Mouse (Mus musculus): Measurements from ENCODE around the gene Gsta1.
"Not testable (repeated sequence)": the region's sequence is repeated elsewhere in the genome, so short reads cannot be mapped to it uniquely, and the experiment has no call there.

Gene Gsta1

DNA sequence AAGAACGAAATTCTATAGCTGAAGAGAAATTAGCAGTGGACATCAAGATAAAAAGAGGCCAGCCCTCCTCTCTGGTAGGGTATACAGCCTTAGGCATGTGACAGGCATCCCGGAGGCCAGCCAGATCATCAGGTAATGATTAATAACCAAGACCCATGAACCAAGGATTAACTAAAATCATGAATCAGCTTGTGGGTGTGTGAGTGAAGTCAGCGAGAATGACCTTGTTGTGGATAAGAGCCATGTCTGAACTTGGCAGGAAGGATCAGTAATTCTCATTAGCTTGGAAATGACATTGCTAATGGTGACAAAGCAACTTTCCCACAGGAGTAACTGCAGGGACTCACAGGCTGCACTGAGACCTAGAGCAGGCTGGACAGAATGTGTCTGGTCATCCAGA is 798 bp upstream of the Gsta1 start:
- DNase-seq (ENCODE audit: extremely low read depth, low read depth, low spot score): not testable (repeated sequence)

GRCm38 (mm10) chr9:78233121-78233695 is 2.8 kb downstream of the Gsta1 start:
- DNase-seq (ENCODE audit: extremely low read depth, low read depth, low spot score): not testable (repeated sequence)

GRCm38 (mm10) chr9:78255683-78256470 is 25.4 kb downstream of the Gsta1 start:
- DNase-seq (ENCODE audit: extremely low read depth, low read depth, low spot score): not testable (repeated sequence)

DNA sequence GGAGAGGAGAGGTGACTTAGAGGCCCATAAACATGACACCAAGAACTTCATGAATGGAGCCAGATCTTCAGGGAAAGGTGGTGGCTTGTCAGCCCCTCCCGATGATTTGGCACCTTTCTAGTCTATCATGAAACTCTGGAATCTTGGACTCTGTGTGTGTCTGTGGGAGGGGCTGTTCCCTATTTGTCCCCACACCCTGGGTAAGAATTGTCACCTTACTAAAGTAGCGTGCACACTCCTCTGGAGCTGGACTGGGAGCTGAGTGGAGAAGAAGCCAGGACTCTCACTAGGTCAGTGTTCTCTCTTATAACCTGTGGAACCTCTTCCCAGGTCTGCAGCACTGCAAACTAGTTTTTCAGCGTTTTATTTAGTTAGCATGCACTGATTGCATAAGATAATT is 26.5 kb downstream of the Gsta1 start, which contains the start of gene Gm3776:
Gene Gm3776, plus strand, starts transcription at position 216 of the 400 bp plus-strand sequence.
- not testable (repeated sequence) for DNase-seq (ENCODE audit: extremely low read depth, low read depth, low spot score)

GRCm38 (mm10) chr9:78259688-78260087 is 29.2 kb downstream of the Gsta1 start:
- DNase-seq (ENCODE audit: extremely low read depth, low read depth, low spot score): not testable (repeated sequence)

DNA sequence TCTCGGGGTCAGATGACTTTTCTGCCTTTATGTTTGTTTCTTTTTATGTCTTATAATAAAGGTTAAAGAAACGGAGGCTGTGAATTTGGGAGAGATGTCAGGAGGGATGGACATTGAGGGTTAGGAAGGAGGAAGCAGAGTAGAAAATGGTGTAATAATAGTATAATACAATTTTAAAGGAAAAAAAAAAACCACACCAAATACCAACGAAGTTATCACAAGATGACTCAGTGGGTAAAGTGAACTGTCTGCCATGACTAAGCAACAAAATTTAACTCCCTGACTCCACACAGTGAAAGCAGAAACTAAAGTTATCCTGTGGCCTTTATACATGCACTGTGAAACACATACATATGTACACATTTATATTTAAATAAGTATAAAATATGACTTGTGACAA is 40.5 kb downstream of the Gsta1 start:
- not testable (repeated sequence) for DNase-seq (ENCODE audit: extremely low read depth, low read depth, low spot score)

GRCm38 (mm10) chr9:78282002-78282711 is 51.7 kb downstream of the Gsta1 start:
- not testable (repeated sequence) for DNase-seq (ENCODE audit: extremely low read depth, low read depth, low spot score)

DNA sequence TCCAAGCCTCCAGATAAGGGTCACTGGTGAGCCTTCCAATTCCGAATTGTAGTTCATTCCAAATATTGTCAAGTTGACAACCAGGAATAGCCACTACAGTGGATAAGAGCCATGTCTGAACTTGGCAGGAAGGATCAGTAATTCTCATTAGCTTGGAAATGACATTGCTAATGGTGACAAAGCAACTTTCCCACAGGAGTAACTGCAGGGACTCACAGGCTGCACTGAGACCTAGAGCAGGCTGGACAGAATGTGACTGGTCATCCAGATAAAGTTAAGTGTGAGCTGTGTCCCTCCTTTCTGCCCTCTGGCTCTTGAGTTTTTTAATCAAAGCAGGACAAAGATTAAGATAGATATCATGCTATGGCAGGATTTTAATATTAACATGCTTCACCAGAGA is 58.6 kb downstream of the Gsta1 start:
- not testable (repeated sequence) for DNase-seq (ENCODE audit: extremely low read depth, low read depth, low spot score)

GRCm38 (mm10) chr9:78289723-78290122 is 59.3 kb downstream of the Gsta1 start, which contains the start of gene Gm10639:
TSS of gene Gm10639 (plus strand) at chr9:78289923.
- peak; percentile 14 for DNase-seq (ENCODE audit: extremely low read depth, low read depth, low spot score)
